Mouse (Mus musculus) kidney, postnatal 0 days (tissue): ENCODE measurements around the gene Dpm2. TPM values are rescaled to one million over a fixed set of nuclear protein-coding genes. Genes with fewer than 3 reads are reported as not detected.

Source experiments
- ATAC-seq: fragments of 200-750 bp; cut with Nextera tagmentation; replicated peaks from 2 replicates; pipeline ENCODE4 v1.8.0; 2017; ENCODE audit warnings: low read depth, moderate number of reproducible peaks, moderate TSS enrichment, moderate library complexity; ENCODE audit not compliant: low FRiP score
- DNase-seq: peaks from one replicate; pipeline ENCODE4 v3.0.0-alpha.2; 2016; ENCODE audit warnings: low spot score
- H3K27ac ChIP-seq: fragments of 300-500 bp; sonication (generic); 2 replicates; pipeline ENCODE4 v1.5.1; 2014; ENCODE audit warnings: mild to moderate bottlenecking
- H3K27me3 ChIP-seq: fragments of 300-500 bp; sonication (generic); 2 replicates; pipeline ENCODE4 v1.6.1; 2014; ENCODE audit warnings: low read length, mixed read lengths; ENCODE audit not compliant: insufficient read depth
- H3K36me3 ChIP-seq: fragments of 300-500 bp; sonication (generic); 2 replicates; pipeline ENCODE4 v1.6.1; 2014; ENCODE audit warnings: low read length, mixed read lengths; ENCODE audit not compliant: insufficient read depth
- H3K4me1 ChIP-seq: fragments of 300-500 bp; sonication (generic); replicated peaks from 2 replicates; pipeline ENCODE4 v1.6.1; 2014; ENCODE audit warnings: antibody characterized with exemption, low read length, mixed read lengths; ENCODE audit not compliant: insufficient read depth
- H3K4me2 ChIP-seq: fragments of 300-500 bp; sonication (generic); 2 replicates; pipeline ENCODE4 v1.6.1; 2014; ENCODE audit warnings: mild to moderate bottlenecking, low read length, moderate library complexity, mixed read lengths
- H3K4me3 ChIP-seq: fragments of 300-500 bp; sonication (generic); replicated peaks from 2 replicates; pipeline ENCODE4 v1.5.1; 2014; ENCODE audit warnings: low read depth, low read length
- H3K9ac ChIP-seq: fragments of 300-500 bp; sonication (generic); 2 replicates; pipeline ENCODE4 v1.6.1; 2014; ENCODE audit warnings: low read depth, low read length
- H3K9me3 ChIP-seq: fragments of 300-500 bp; sonication (generic); replicated peaks from 2 replicates; pipeline ENCODE4 v1.6.1; 2016; ENCODE audit warnings: low read length, inconsistent platforms, mixed read lengths
- CTCF ChIP-seq: IDR thresholded peaks from 2 replicates; pipeline ENCODE4 v1.5.1; 2016; ENCODE audit warnings: antibody characterized with exemption, low read depth, mild to moderate bottlenecking, moderate library complexity
- WGBS: fragments of 180-500 bp; shearing (Covaris S2); extraction: QIAGEN DNeasy Blood & Tissue Kit; methylation state at CpG from one replicate; pipeline ENCODE4 v1.1.7; 2014; 5-methylcytosine and 5-hydroxymethylcytosine counted together
- polyA plus RNA-seq: library from polyadenylated mRNA; unstranded; fragments of >200 nt; fragmentation: Nextera tagmentation; extraction: Ambion mirVana; gene quantifications from 2 replicates; pipeline ENCODE4 v1.2.1, GENCODE M21; 2015

Gene Dpm2
- polyA plus RNA-seq, 1 experiment from 2014 or later: 110 TPM

- H3K4me2 ChIP-seq: no peak overlapping the region
- 72% methylated on average over 2 of the region's 2 CpGs for WGBS
- H3K4me1 ChIP-seq: peaks cover 14% of the 10 kb centered on the region
- no peaks in the 10 kb centered on the region for H3K36me3 ChIP-seq
- no peak overlapping the region for H3K9ac ChIP-seq
- H3K27ac ChIP-seq: no peak overlapping the region; the same call in 1 of the 2 replicates
- no peak overlapping the region for H3K4me3 ChIP-seq
- H3K9me3 ChIP-seq: no peaks in the 10 kb centered on the region
- DNase-seq: no peak
- TF ChIP-seq CTCF: no peak
- no peak for ATAC-seq
- H3K27me3 ChIP-seq: no peaks in the 10 kb centered on the region
Observed at GRCm38 (mm10) chr2:32533163-32533562, 37.5 kb upstream of the Dpm2 start.

GRCm38 (mm10) chr2:32534061-32534732 is 36.5 kb upstream of the Dpm2 start:
- Histone ChIP-seq H3K4me1 (peaks cover 18% of the 10 kb centered on the region), H3K9me3 (no peaks in the 10 kb centered on the region), H3K27ac (peak overlapping the region; percentile 98), H3K4me2 (peak overlapping the region; percentile 86), H3K9ac (peak overlapping the region; percentile 44), H3K36me3 (no peaks in the 10 kb centered on the region), H3K4me3 (peak overlapping the region; percentile 33), H3K27me3 (no peaks in the 10 kb centered on the region)
- ATAC-seq (no peak), DNase-seq (peak; percentile 87)
- WGBS: 9% methylated on average over 13 of the region's 13 CpGs
- no peak for TF ChIP-seq CTCF

GRCm38 (mm10) chr2:32534733-32535471 is 35.8 kb upstream of the Dpm2 start, which contains the start of gene Fam102a:
Gene Fam102a, plus strand, starts transcription at chr2:32535332.
- under 1% methylated on average over 67 of the region's 67 CpGs for WGBS
- H3K27ac ChIP-seq: peak within 1 kb of the TSS; percentile 98
- DNase-seq (peak; percentile 98), ATAC-seq (peak; percentile 95)
- TF ChIP-seq CTCF: no peak
- peak within 1 kb of the TSS; percentile 80 for H3K4me3 ChIP-seq
- peaks cover 20% of the 10 kb centered on the region for H3K4me1 ChIP-seq
- no peaks in the 10 kb centered on the region for H3K27me3 ChIP-seq
- no peaks in the 10 kb centered on the region for H3K36me3 ChIP-seq
- H3K4me2 ChIP-seq: peak within 1 kb of the TSS; percentile 86
- peak within 1 kb of the TSS; percentile 94 for H3K9ac ChIP-seq
- H3K9me3 ChIP-seq: no peaks in the 10 kb centered on the region

- peak overlapping the region; percentile 98 for H3K27ac ChIP-seq
- no peaks in the 10 kb centered on the region for H3K9me3 ChIP-seq
- H3K36me3 ChIP-seq: no peaks in the 10 kb centered on the region
- H3K9ac ChIP-seq: peak overlapping the region; percentile 94
- H3K4me2 ChIP-seq: peak overlapping the region; percentile 86
- H3K4me1 ChIP-seq: peaks cover 22% of the 10 kb centered on the region
- DNase-seq (peak; percentile 53), ATAC-seq (peak; percentile 72)
- WGBS: under 1% methylated on average over 42 of the region's 56 CpGs
- H3K4me3 ChIP-seq: peak overlapping the region; percentile 80
- no peaks in the 10 kb centered on the region for H3K27me3 ChIP-seq
- TF ChIP-seq CTCF: no peak
Observed at GRCm38 (mm10) chr2:32535501-32535991, 35.1 kb upstream of the Dpm2 start.

- H3K4me3 ChIP-seq: peak overlapping the region; percentile 80
- no peak for TF ChIP-seq CTCF
- DNase-seq (peak; percentile 33), ATAC-seq (no peak)
- peaks cover 22% of the 10 kb centered on the region for H3K4me1 ChIP-seq
- H3K4me2 ChIP-seq: peak overlapping the region; percentile 86
- H3K9me3 ChIP-seq: no peaks in the 10 kb centered on the region
- H3K36me3 ChIP-seq: no peaks in the 10 kb centered on the region
- WGBS: 1% methylated on average over 14 of the region's 14 CpGs
- H3K9ac ChIP-seq: peak overlapping the region; percentile 94
- peak overlapping the region; percentile 98 for H3K27ac ChIP-seq
- H3K27me3 ChIP-seq: no peaks in the 10 kb centered on the region
Observed at GRCm38 (mm10) chr2:32536086-32536633, 34.5 kb upstream of the Dpm2 start.
